Mouse (Mus musculus): Measurements from ENCODE around the gene Mtx1. TPM values are rescaled to one million over a fixed set of nuclear protein-coding genes. Genes with fewer than 3 reads are reported as not detected.
"Not testable (repeated sequence)": the region's sequence is repeated elsewhere in the genome, so short reads cannot be mapped to it uniquely, and the experiment has no call there.

Gene Mtx1
- total RNA-seq, 2 experiments from 2014 or later, result 92.8 to 109 TPM

GRCm38 (mm10) chr3:89187197-89187596 lies 39.7 kb downstream of the Mtx1 start:
- DNase-seq (ENCODE audit: low spot score in 2 of 2), result no peak

GRCm38 (mm10) chr3:89183959-89184315 lies 43.0 kb downstream of the Mtx1 start:
- peak; percentile 60 to 69 for DNase-seq (ENCODE audit: low spot score in 2 of 2)

- peak; percentile 86 to 91 for DNase-seq (ENCODE audit: low spot score in 2 of 2)
Measured at GRCm38 (mm10) chr3:89183058-89183958, 43.6 kb downstream of the Mtx1 start, which contains the start of gene Fam189b. Fam189b (plus strand) TSS chr3:89183143.

GRCm38 (mm10) chr3:89182531-89183057 lies 44.3 kb downstream of the Mtx1 start:
- DNase-seq (ENCODE audit: low spot score in 2 of 2), result no peak

GRCm38 (mm10) chr3:89181749-89182500 lies 45.0 kb downstream of the Mtx1 start:
- DNase-seq (ENCODE audit: low spot score in 2 of 2), result no peak

- no peak for DNase-seq (ENCODE audit: low spot score in 2 of 2)
Measured at GRCm38 (mm10) chr3:89179056-89179455, 47.8 kb downstream of the Mtx1 start.

- DNase-seq (ENCODE audit: low spot score in 2 of 2), result no peak
Measured at GRCm38 (mm10) chr3:89178107-89178385, 48.8 kb downstream of the Mtx1 start.

- peak; percentile 77 to 86 for DNase-seq (ENCODE audit: low spot score in 2 of 2)
Measured at GRCm38 (mm10) chr3:89177242-89178106, 49.4 kb downstream of the Mtx1 start, which contains the start of gene Scamp3. Scamp3 (plus strand) TSS chr3:89177473.

GRCm38 (mm10) chr3:89176421-89176820 lies 50.5 kb downstream of the Mtx1 start:
- DNase-seq (ENCODE audit: low spot score in 2 of 2), result no peak

- no peak for DNase-seq (ENCODE audit: low spot score in 2 of 2)
Measured at GRCm38 (mm10) chr3:89175544-89175943, 51.3 kb downstream of the Mtx1 start.

- DNase-seq (ENCODE audit: low spot score in 2 of 2), result no peak
Measured at GRCm38 (mm10) chr3:89174844-89175243, 52.0 kb downstream of the Mtx1 start.

GRCm38 (mm10) chr3:89166945-89167344 lies 59.9 kb downstream of the Mtx1 start:
- DNase-seq (ENCODE audit: low spot score in 2 of 2), result no peak

GRCm38 (mm10) chr3:89165268-89165870 lies 61.5 kb downstream of the Mtx1 start:
- DNase-seq (ENCODE audit: low spot score in 2 of 2), result no peak

GRCm38 (mm10) chr3:89164506-89165267 lies 62.2 kb downstream of the Mtx1 start, which contains the start of gene Clk2:
Clk2 (plus strand) TSS chr3:89164795.
- peak; percentile 90 to 92 for DNase-seq (ENCODE audit: low spot score in 2 of 2)

GRCm38 (mm10) chr3:89163643-89164245 lies 63.1 kb downstream of the Mtx1 start:
- no peak for DNase-seq (ENCODE audit: low spot score in 2 of 2)

GRCm38 (mm10) chr3:89163123-89163522 lies 63.8 kb downstream of the Mtx1 start:
- no peak for DNase-seq (ENCODE audit: low spot score in 2 of 2)

GRCm38 (mm10) chr3:89161786-89162185 lies 65.1 kb downstream of the Mtx1 start:
- DNase-seq (ENCODE audit: low spot score in 2 of 2), result no peak

GRCm38 (mm10) chr3:89161207-89161606 lies 65.7 kb downstream of the Mtx1 start:
- DNase-seq (ENCODE audit: low spot score in 2 of 2), result not testable (repeated sequence)

- peak; percentile 70 to 79 for DNase-seq (ENCODE audit: low spot score in 2 of 2)
Measured at GRCm38 (mm10) chr3:89159616-89160344, 67.1 kb downstream of the Mtx1 start, which contains the start of gene Hcn3. Hcn3 (minus strand) TSS chr3:89160196.

All from layer of hippocampus, postnatal 10 days (tissue).